Mouse (Mus musculus): ENCODE results near the gene P3h2.

DNA sequence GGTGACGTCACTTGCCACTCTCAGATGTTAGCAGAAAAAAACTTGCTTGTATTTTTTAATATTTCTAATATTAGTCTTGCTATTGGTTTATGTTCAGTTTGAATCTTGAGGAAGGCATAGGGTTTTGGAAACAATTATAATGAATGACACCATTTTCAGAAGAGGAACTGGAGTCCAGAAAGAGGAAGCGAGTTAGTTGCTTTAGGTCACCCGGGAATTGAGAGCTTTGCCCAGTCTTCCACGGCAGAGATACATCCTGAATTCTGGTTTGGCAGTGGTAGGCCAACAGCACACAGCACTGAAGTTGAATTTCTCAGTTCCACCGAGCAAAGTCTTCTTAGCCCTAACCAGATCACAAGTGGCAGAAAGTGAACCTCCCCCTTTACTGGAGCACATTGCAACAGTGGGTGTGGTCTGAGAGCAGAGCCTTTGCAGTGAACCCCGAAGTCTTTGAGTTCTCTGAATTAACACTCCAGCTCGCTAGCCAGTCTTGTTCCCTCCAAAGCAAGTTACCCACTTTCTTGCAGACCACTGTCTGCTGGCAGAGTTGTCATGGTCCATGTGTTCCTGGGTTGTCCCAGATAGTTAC is 146.8 kb downstream of the P3h2 start:
- no peak for TF ChIP-seq GATA1 (IDR thresholded peaks at IDR 0.05; ENCODE audit: borderline replicate concordance, low read length)
- no peak for TF ChIP-seq FLI1 (IDR thresholded peaks at IDR 0.05; ENCODE audit: low read length)

Data from megakaryocyte, embryonic 14.5 days (primary cell).